Mouse (Mus musculus) thymus, adult 2 months (tissue): ENCODE results near the gene Rdh13. TPM values are rescaled to one million over a fixed set of nuclear protein-coding genes. Genes with fewer than 3 reads are reported as not detected.
"Not testable (repeated sequence)": the region's sequence is repeated elsewhere in the genome, so short reads cannot be mapped to it uniquely, and the experiment has no call there.

Experiments
- DNase-seq: peaks from one replicate; pipeline ENCODE4 v3.0.0; 2021
- H3K27ac ChIP-seq: fragments of 200-500 bp; 2 replicates; pipeline ENCODE4 v1.5.1; 2012; ENCODE audit warnings: low read length, control low read depth; ENCODE audit not compliant: control insufficient read depth, insufficient read depth
- H3K27me3 ChIP-seq: fragments of 200-500 bp; 2 replicates; pipeline ENCODE4 v1.6.1; 2012; ENCODE audit warnings: mild to moderate bottlenecking, low read length, moderate library complexity, mixed read lengths; ENCODE audit not compliant: control insufficient read depth, insufficient read depth
- H3K36me3 ChIP-seq: fragments of 200-500 bp; 2 replicates; pipeline ENCODE4 v1.6.1; 2012; ENCODE audit warnings: mild to moderate bottlenecking, low read length, moderate library complexity; ENCODE audit not compliant: control insufficient read depth, insufficient read depth
- H3K4me1 ChIP-seq: fragments of 200-500 bp; replicated peaks from 2 replicates; pipeline ENCODE4 v1.6.1; 2012; ENCODE audit warnings: low read length; ENCODE audit not compliant: control insufficient read depth, insufficient read depth
- H3K4me3 ChIP-seq: fragments of 200-500 bp; 2 replicates; pipeline ENCODE4 v1.5.1; 2012; ENCODE audit warnings: mild to moderate bottlenecking, low read length, control low read depth, moderate library complexity; ENCODE audit not compliant: control insufficient read depth, insufficient read depth
- CTCF ChIP-seq: fragments of 200-500 bp; IDR thresholded peaks from 2 replicates; pipeline ENCODE4 v1.5.1; 2012; ENCODE audit warnings: mild to moderate bottlenecking, control low read depth, low read length, moderate library complexity, borderline replicate concordance; ENCODE audit not compliant: control insufficient read depth, poor library complexity, insufficient read depth; ENCODE audit errors: extremely low read depth
- POLR2A ChIP-seq: fragments of 200-500 bp; IDR thresholded peaks from 2 replicates; pipeline ENCODE4 v1.6.1; 2012; ENCODE audit warnings: mild to moderate bottlenecking, low read length, control low read depth, moderate library complexity; ENCODE audit not compliant: control insufficient read depth, poor library complexity, insufficient read depth; ENCODE audit errors: extremely low read depth
- WGBS: fragments of 180-500 bp; shearing (Covaris S2); methylation state at CpG from one replicate; pipeline ENCODE4 v1.1.7; 2018; 5-methylcytosine and 5-hydroxymethylcytosine counted together
- polyA plus RNA-seq: library from polyadenylated mRNA; depleted of rRNA; stranded (reverse); fragments of >200 nt; gene quantifications from 2 replicates; pipeline ENCODE4 v1.2.3, GENCODE M21; 2012

The Rdh13 gene
- polyA plus RNA-seq, 1 experiment = 9.1 TPM

DNA sequence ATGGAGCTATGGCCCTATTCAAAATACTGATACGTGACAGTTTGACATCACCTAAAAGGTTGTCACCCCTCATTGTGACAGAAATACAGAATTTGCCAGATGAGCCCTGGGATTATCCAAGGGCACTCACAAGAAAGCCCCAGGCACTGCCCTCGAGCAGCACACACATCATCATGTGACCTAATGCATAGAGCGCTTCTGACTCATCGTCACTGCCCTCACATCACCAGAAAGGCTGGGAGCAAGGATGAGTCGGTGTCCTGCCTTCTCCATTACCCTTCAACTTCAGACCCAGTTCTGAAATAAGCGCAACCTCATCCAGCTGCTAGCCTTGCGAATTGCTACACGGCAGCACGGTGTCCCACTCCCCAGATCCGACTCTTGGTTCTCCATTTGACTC, 4.9 kb downstream of the Rdh13 start:
- Histone ChIP-seq H3K4me3 (no peak overlapping the region), H3K27ac (no peak overlapping the region), H3K27me3 (no peaks in the 10 kb centered on the region), H3K4me1 (peaks cover 3% of the 10 kb centered on the region; the same call in 1 of the 2 replicates), H3K36me3 (no peaks in the 10 kb centered on the region)
- no peak for DNase-seq
- WGBS = 95% methylated on average over 10 of the region's 10 CpGs
- TF ChIP-seq POLR2A (no peak), CTCF (no peak)

DNA sequence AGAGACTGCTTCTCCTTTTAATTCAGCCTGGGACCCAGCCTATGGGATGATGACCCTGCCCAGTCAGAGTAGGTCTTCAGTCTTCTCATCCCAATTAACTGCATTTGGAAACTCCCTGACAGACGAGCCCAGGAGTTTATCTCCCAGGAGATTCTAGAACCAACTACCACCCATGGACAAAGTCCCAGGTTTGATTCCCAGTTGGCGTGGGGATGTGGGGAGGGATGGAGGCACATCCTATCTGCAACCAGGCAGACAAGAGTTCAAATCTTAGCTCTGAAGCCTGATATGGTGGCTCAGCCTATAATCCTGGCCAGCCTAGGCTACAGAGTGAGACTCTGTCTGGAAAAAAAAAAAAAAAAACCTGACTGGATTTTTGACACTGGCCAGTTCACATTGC, 7.7 kb downstream of the Rdh13 start:
- WGBS = 97% methylated on average over 2 of the region's 2 CpGs
- Histone ChIP-seq H3K27me3 (no peaks in the 10 kb centered on the region), H3K4me3 (no peak overlapping the region), H3K36me3 (no peaks in the 10 kb centered on the region), H3K27ac (no peak overlapping the region), H3K4me1 (no peaks in the 10 kb centered on the region)
- no peak for TF ChIP-seq CTCF
- no peak for TF ChIP-seq POLR2A
- no peak for DNase-seq

DNA sequence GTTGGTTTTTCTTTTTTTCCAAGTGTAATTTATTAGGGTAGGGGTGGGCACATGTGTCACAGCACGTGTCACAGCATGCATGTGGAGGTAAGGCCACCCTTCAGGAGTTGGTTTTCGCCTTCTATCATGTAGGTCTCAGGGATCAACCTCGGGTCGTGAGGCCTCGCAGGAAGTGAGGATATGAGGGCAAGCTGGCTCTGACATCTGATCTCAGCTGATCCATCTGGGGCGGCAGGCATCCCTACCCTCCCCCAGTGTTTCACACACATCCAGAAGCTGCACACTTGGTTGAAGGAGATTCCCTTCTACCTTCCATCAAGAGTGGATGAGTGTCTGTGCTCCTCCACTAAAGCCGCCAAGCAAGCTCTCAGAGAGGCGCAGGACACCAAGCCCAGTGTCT, 13.4 kb downstream of the Rdh13 start:
- Histone ChIP-seq H3K4me3 (no peak overlapping the region), H3K27me3 (no peaks in the 10 kb centered on the region), H3K27ac (no peak overlapping the region), H3K36me3 (no peaks in the 10 kb centered on the region), H3K4me1 (no peaks in the 10 kb centered on the region)
- WGBS = 94% methylated on average over 8 of the region's 8 CpGs
- no peak for DNase-seq
- TF ChIP-seq POLR2A = no peak
- TF ChIP-seq CTCF = no peak

DNA sequence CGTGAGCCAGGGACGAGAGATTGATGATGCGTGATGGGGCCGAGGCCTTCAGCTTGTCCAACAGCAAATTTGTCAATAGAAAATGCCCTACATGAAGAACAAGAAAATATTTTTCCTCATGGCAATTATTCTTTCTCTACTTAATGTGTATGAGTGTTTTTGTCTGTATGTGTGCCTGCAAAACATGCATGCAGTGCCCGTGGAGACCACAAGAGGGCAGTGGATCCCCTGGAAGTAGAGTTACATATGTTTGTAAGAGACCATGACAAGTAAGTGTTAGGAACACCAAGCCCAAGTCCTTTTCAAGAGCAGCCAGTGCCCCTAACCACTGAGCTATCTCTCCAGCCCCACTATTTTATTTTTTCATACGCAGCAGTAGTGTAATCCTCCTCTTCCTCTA, 13.9 kb downstream of the Rdh13 start:
- Histone ChIP-seq H3K27me3 (no peaks in the 10 kb centered on the region), H3K36me3 (no peaks in the 10 kb centered on the region), H3K4me1 (no peaks in the 10 kb centered on the region), H3K27ac (no peak overlapping the region), H3K4me3 (no peak overlapping the region)
- TF ChIP-seq POLR2A = no peak
- TF ChIP-seq CTCF = no peak
- WGBS = 83% methylated on average over 6 of the region's 6 CpGs
- peak; percentile 80 for DNase-seq

DNA sequence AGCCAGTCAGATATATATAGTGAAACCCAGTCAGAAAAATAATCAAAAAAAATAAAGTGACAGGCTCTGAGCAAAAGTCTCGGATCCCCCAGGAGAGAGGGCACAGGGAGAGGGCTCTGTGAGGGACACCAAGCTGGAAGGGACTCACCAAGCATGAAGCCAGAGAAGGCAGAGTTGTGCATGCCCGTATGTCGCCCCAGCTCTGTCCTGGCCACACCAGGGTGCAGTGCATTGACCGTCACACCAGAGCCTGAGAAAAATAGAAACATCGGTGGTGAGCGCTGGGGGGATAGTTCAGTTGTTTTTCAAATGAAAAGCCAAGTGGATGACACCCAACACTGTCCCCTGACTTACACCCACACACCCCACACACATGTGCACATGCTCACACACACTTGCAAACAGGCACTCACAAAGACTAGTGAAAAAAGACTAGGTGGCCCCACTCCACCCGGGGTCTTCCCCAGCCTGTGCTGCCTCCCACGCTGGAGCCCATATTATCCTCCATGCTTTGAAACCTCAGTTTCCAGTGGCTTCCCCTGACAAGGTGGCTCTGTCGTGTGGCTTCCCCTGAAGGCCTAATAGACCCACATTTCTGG, 15.1 kb downstream of the Rdh13 start:
- H3K4me3 ChIP-seq = no peak overlapping the region
- no peak for TF ChIP-seq POLR2A
- TF ChIP-seq CTCF = no peak
- no peaks in the 10 kb centered on the region for H3K36me3 ChIP-seq
- no peaks in the 10 kb centered on the region for H3K4me1 ChIP-seq
- 97% methylated on average over 9 of the region's 9 CpGs for WGBS
- no peak for DNase-seq
- H3K27ac ChIP-seq = no peak overlapping the region
- H3K27me3 ChIP-seq = no peaks in the 10 kb centered on the region

DNA sequence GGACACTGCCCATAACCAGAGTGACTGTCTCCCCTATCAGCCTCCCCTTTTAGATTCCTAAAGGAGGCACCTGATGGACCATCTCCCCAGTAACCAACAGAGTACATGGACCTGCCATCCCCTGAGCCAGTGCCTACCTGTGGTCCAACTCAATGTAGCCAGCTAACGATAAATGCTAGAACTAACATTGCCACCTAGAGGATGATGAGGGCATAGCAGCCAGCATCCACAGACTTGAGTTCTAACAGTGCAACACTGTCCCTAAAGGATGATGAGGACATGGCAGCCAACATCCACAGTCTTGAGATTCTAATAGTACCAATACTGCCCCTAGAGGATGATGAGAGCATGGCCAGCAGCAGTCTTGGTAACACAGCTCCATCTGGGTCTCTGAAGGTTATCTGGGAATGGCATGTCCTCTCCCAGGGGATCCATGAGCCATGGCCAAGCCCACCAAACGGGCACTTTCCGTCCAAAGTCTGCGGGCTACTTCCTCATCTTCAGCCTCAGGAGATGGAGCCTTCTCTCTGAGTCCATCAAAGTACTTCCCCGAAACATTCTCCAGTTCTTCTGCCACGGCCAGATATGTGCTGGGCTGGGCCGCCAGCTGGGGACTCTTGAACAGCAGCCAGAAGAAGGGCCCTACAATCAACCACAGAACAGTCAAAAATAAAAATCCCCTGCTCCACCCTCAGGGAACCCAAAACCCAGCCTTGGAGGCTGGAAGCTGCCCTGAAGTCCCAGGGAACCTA, 18.1 kb downstream of the Rdh13 start:
- DNase-seq = peak; percentile 84
- 61% methylated on average over 7 of the region's 7 CpGs for WGBS
- H3K27ac ChIP-seq = no peak overlapping the region
- no peaks in the 10 kb centered on the region for H3K36me3 ChIP-seq
- H3K27me3 ChIP-seq = no peaks in the 10 kb centered on the region
- H3K4me1 ChIP-seq = no peaks in the 10 kb centered on the region
- no peak for TF ChIP-seq POLR2A
- H3K4me3 ChIP-seq = no peak overlapping the region

DNA sequence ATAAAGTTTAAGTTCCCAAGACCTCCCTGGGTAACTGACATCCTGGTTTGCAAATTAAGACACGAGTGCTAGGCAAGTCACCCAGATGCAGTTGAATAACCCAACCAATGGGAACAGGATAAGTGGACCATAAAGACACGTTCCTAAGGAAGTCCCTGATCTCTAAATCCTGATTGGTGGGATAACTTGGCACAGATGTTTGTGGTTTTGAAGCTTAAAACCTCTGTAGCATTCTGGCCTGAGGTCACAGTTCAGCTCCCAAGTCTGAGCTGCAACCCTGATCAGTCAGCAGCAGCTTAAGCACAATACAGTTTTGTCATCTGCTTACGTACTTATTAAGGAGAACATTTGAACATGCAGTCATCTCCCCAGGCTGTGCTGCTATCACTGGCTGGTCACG, 25.2 kb downstream of the Rdh13 start:
- H3K4me3 ChIP-seq = no peak overlapping the region
- no peaks in the 10 kb centered on the region for H3K27me3 ChIP-seq
- H3K27ac ChIP-seq = no peak overlapping the region
- 41% methylated on average over 4 of the region's 4 CpGs for WGBS
- no peaks in the 10 kb centered on the region for H3K36me3 ChIP-seq
- no peaks in the 10 kb centered on the region for H3K4me1 ChIP-seq
- TF ChIP-seq CTCF (no peak), POLR2A (no peak)
- no peak for DNase-seq

DNA sequence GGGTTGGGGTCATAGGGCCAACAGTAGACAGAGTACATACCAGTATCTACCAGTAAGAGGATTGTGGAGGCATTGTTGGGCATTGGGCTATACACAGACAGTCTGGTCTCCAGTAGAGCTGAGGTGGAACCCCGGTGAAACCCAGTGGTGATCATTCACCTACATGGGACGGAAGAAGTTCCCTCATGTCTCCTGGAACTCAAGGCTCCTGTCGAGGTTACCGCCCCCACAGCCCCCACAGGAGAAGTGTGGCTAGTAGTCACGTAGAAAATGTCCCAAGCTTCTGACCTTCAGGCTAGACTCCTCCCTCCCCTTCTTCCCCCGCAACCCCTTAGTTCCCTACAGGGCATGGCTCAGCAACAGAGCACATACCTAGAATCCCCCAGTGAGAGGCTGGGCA, 25.8 kb downstream of the Rdh13 start:
- no peaks in the 10 kb centered on the region for H3K4me1 ChIP-seq
- H3K27ac ChIP-seq = no peak overlapping the region
- H3K4me3 ChIP-seq = no peak overlapping the region
- DNase-seq = no peak
- H3K36me3 ChIP-seq = no peaks in the 10 kb centered on the region
- TF ChIP-seq CTCF (no peak), POLR2A (no peak)
- no peaks in the 10 kb centered on the region for H3K27me3 ChIP-seq
- 91% methylated on average over 6 of the region's 6 CpGs for WGBS

DNA sequence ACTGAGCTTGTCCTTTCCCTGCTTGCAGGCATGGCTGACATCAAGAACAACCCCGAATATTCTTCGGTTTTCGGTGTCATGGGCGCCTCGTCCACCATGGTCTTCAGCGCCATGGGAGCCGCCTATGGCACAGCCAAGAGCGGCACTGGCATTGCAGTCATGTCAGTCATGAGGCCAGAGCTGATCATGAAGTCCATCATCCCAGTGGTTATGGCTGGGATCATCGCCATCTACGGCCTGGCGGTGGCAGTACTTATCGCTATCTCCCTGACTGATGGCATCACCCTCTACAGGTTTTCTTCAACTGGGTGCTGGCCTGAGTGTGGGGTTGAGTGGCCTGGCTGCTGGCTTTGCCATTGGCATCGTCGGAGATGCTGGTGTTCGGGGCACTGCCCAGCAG, 33.0 kb downstream of the Rdh13 start:
- H3K27ac ChIP-seq, H3K27me3 ChIP-seq, H3K4me3 ChIP-seq, DNase-seq, H3K36me3 ChIP-seq, H3K4me1 ChIP-seq: not testable (repeated sequence)
- WGBS = 99% methylated on average over 15 of the region's 15 CpGs
